Mouse (Mus musculus) ovary, postnatal 10 days (tissue): ENCODE data around the gene Polr3gl.
"Not testable (repeated sequence)": the region's sequence is repeated elsewhere in the genome, so short reads cannot be mapped to it uniquely, and the experiment has no call there.

Experiments used
- DNase-seq: peaks from one replicate; pipeline ENCODE4 v3.0.0; 2022; ENCODE audit warnings: low spot score

The Polr3gl gene

GRCm38 (mm10) chr3:96593790-96594560 lies at the start of gene Polr3gl:
Polr3gl (minus strand) TSS chr3:96594181.
- peak; percentile 88 for DNase-seq

GRCm38 (mm10) chr3:96639219-96639618 lies 45.2 kb upstream of the Polr3gl start:
- no peak for DNase-seq

GRCm38 (mm10) chr3:96636448-96636847 lies 42.5 kb upstream of the Polr3gl start:
- DNase-seq: no peak

GRCm38 (mm10) chr3:96635906-96636305 lies 41.9 kb upstream of the Polr3gl start:
- DNase-seq: no peak

- peak; percentile 84 for DNase-seq
Observed at GRCm38 (mm10) chr3:96634928-96635879, 41.2 kb upstream of the Polr3gl start, which contains the start of the genes Pex11b and Gm42957. Pex11b (plus strand) TSS chr3:96635376. Gm42957 (plus strand) TSS chr3:96635474.

- no peak for DNase-seq
Observed at GRCm38 (mm10) chr3:96634015-96634414, 40.0 kb upstream of the Polr3gl start.

GRCm38 (mm10) chr3:96632058-96632457 lies 38.1 kb upstream of the Polr3gl start:
- no peak for DNase-seq

GRCm38 (mm10) chr3:96629729-96630600 lies 36.0 kb upstream of the Polr3gl start, which contains the start of gene Rbm8a:
Rbm8a (plus strand) TSS chr3:96629933.
- DNase-seq: peak; percentile 90

GRCm38 (mm10) chr3:96623201-96623600 lies 29.2 kb upstream of the Polr3gl start:
- no peak for DNase-seq

- DNase-seq: no peak
Observed at GRCm38 (mm10) chr3:96617941-96618340, 24.0 kb upstream of the Polr3gl start.

GRCm38 (mm10) chr3:96606618-96607017 lies 12.6 kb upstream of the Polr3gl start:
- no peak for DNase-seq

- DNase-seq: not testable (repeated sequence)
Observed at GRCm38 (mm10) chr3:96606007-96606406, 12.0 kb upstream of the Polr3gl start.

GRCm38 (mm10) chr3:96603311-96603710 lies 9.3 kb upstream of the Polr3gl start:
- DNase-seq: no peak

- no peak for DNase-seq
Observed at GRCm38 (mm10) chr3:96602704-96603084, 8.7 kb upstream of the Polr3gl start.

GRCm38 (mm10) chr3:96601941-96602703 lies 8.1 kb upstream of the Polr3gl start:
- DNase-seq: no peak

- DNase-seq: no peak
Observed at GRCm38 (mm10) chr3:96601251-96601787, 7.3 kb upstream of the Polr3gl start.

GRCm38 (mm10) chr3:96600639-96601250 lies 6.8 kb upstream of the Polr3gl start, which contains the start of gene Lix1l:
Lix1l (plus strand) TSS chr3:96601149.
- peak; percentile 84 for DNase-seq

GRCm38 (mm10) chr3:96599411-96599810 lies 5.4 kb upstream of the Polr3gl start:
- DNase-seq: no peak

GRCm38 (mm10) chr3:96599069-96599393 lies 5.0 kb upstream of the Polr3gl start:
- DNase-seq: no peak
